Mouse (Mus musculus) brain, embryonic 14.5 days (tissue): ENCODE results near the gene Fer1l4. TPM values are rescaled to one million over a fixed set of nuclear protein-coding genes. Genes with fewer than 3 reads are reported as not detected.

Source experiments
- DNase-seq: peaks from one replicate; pipeline ENCODE4 v3.0.0-alpha.2; 2011; ENCODE audit warnings: low read depth
- CTCF ChIP-seq: fragments of 200-500 bp; IDR thresholded peaks from 2 replicates; pipeline ENCODE4 v1.5.1; 2012; ENCODE audit warnings: inconsistent platforms, mild to moderate bottlenecking, moderate library complexity, borderline replicate concordance; ENCODE audit not compliant: insufficient read depth, insufficient read length; ENCODE audit errors: extremely low read depth
- POLR2A ChIP-seq: fragments of 200-500 bp; IDR thresholded peaks from 2 replicates; pipeline ENCODE4 v1.6.1; 2012; ENCODE audit warnings: mild to moderate bottlenecking, inconsistent platforms, borderline replicate concordance; ENCODE audit not compliant: poor library complexity, insufficient read depth, insufficient read length, severe bottlenecking; ENCODE audit errors: extremely low read depth
- polyA plus RNA-seq: library from polyadenylated mRNA; depleted of rRNA; stranded (reverse); fragments of >200 nt; gene quantifications from 2 replicates; pipeline ENCODE4 v1.2.3, GENCODE M21; 2012

The Fer1l4 gene
- polyA plus RNA-seq, 1 experiment = 0.07 TPM

- TF ChIP-seq CTCF (no peak), POLR2A (no peak)
- DNase-seq = no peak
Observed at GRCm38 (mm10) chr2:156067916-156068315, 15.2 kb upstream of the Fer1l4 start.

- no peak for TF ChIP-seq POLR2A
- TF ChIP-seq CTCF = no peak
- no peak for DNase-seq
Observed at GRCm38 (mm10) chr2:156066126-156066525, 13.4 kb upstream of the Fer1l4 start.

DNA sequence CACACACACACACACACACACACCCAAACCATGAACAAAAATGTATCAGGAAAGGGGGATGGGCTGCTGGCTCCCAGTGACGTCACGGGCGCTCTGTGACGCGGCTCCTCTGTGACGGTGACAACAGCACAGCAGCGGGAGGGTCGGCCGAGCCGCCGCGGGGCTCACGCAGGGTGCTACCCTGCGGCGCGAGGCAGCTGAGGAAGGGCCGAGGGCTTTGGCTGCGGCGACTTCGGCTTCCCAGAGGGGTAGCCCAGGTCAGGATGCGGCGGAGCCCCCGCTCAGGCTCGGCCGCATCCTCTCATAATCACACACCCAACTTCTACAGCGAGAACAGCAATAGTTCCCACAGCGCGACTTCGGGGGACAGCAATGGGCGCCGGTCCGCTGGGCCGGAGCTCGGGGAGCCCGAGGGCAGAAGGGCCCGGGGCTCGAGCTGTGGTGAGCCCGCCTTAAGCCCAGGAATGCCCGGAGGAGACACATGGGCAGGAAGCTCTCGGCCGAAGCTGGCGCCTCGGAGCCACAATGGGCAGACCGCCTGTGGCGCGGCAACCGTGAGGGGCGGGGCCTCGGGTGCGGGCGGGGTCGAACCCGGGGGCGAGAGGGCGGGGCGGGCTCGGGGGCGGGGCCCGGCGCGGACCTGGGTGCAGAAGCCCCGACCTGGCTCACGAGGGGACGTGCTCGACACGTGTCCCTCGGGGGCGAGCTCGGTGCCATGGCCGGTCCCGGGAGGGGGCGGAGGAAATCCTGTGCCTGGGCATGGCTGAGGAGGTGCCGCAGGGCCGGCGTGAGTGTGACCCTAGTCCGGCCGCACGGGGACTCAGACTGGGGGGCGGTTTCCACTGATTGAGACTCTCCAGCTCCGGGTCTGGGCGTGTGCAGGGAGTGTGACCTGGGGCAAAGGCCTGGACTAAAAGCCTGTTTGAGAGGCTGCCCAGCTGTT is 12.6 kb upstream of the Fer1l4 start, which contains the start of gene Spag4:
TSS of gene Spag4 (plus strand) at position 77 of the 943 bp plus-strand sequence.
- TF ChIP-seq CTCF (no peak), POLR2A (peak; percentile 65)
- DNase-seq = peak; percentile 79

GRCm38 (mm10) chr2:156047929-156048328 is 4.8 kb downstream of the Fer1l4 start:
- no peak for DNase-seq
- TF ChIP-seq CTCF (no peak), POLR2A (no peak)

DNA sequence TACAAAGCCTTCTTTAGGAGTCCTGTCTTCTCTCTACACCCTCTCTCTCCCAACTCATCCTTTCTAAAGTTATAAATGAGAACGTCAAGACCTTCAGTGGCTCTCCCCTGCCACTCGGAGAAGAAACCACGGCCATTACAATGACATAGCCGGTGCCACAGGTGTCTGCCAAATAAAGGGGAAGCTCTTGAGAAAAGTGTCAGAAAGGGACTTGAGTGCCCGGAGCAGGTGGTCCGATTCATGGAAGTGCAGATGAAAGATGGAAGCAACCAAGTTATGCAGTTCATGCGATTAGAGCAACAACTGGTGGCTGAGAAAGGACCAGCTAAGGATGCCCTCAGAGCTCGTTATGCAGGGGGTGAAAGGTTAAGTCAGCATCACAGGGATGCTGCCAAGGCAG is 9.8 kb downstream of the Fer1l4 start:
- TF ChIP-seq POLR2A = no peak
- TF ChIP-seq CTCF = no peak
- no peak for DNase-seq

DNA sequence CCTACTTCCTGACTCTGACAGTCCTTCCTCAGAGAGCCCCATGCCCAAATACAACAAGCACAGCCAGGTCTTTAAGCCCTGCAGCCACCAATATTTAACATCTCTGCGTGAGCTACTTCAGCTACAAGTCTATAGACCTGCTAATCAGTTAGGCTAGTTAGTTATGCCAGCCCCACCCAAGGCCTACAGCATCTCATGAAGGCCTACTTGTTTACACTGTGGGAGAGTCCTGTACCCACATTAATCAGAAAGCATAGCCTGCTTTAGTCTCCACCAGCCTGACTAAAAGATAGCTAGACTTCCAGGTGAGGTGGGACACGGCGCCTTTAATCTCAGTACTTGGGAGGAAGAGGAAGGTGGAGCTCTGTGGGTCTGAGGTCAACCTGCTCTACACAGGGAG is 13.4 kb downstream of the Fer1l4 start:
- DNase-seq = no peak
- TF ChIP-seq CTCF (no peak), POLR2A (no peak)

DNA sequence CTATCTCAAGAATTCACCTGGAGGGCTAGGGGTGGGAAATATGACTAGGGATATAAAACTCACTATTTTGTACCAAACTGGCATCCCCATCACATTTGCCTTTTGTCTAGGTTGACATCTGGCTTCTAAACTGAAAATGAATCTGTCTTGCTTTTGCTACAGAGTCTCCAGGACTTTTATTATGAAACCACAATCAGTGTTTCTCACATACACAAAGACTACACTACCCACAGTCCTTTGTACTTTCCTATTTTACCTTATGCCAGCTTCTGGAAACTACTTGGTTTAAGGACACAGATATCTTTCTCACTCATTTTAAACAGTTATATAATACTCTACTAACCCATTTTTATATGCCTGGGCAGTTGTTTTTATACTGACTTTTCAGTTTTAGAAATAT is 27.3 kb downstream of the Fer1l4 start:
- no peak for TF ChIP-seq CTCF
- no peak for TF ChIP-seq POLR2A
- DNase-seq = peak; percentile 22

- TF ChIP-seq POLR2A (no peak), CTCF (no peak)
- no peak for DNase-seq
Observed at GRCm38 (mm10) chr2:156021765-156022164, 31.0 kb downstream of the Fer1l4 start.

- DNase-seq = no peak
- TF ChIP-seq CTCF = no peak
Observed at GRCm38 (mm10) chr2:156021219-156021618, 31.5 kb downstream of the Fer1l4 start.

GRCm38 (mm10) chr2:156018106-156018505 is 34.6 kb downstream of the Fer1l4 start:
- DNase-seq = no peak

DNA sequence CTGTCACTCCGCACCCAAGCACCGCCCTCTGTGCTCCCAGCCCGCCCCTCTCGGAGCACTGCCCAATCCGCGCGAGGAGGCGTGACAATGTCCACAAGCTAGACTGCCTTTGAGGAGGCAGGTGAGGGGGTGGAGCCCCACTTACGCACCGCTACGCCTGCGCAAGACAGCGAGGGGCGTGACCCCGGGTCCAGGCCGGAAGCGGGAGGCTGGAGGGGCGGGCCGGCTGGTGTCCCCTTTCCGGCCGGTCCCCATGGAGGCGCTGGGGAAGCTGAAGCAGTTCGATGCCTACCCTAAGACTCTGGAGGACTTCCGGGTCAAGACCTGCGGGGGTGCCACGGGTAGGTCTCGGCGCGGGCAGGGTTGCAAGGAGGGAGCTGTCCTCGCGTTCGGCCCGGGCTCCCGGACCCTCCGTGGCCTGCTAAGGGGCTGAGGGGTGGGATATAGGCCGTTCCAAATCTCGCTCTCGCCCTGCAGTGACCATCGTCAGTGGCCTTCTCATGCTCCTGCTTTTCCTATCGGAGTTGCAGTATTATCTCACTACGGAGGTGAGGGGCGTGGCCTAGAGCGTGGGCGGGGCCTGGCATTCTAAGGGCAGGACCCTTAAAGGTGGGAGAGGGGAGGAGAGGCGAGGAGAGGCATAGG is 44.7 kb downstream of the Fer1l4 start, which contains the start of the genes 6430550D23Rik and Ergic3:
TSS of gene 6430550D23Rik (minus strand) at position 90 of the 645 bp plus-strand sequence.
TSS of gene Ergic3 (plus strand) at position 158 of the 645 bp plus-strand sequence.
- peak; percentile 99 for DNase-seq
- TF ChIP-seq CTCF (no peak), POLR2A (peak; percentile 58; the same call in 1 of the 2 replicates)

More at GRCm38 (mm10) chr2:156018106-156018505, 34.6 kb downstream of the Fer1l4 start:
- no peak for TF ChIP-seq POLR2A
- no peak for TF ChIP-seq CTCF

GRCm38 (mm10) chr2:156005393-156005792 is 47.4 kb downstream of the Fer1l4 start:
- TF ChIP-seq CTCF (peak; percentile 44; the same call in 1 of the 2 replicates), POLR2A (no peak)

DNA sequence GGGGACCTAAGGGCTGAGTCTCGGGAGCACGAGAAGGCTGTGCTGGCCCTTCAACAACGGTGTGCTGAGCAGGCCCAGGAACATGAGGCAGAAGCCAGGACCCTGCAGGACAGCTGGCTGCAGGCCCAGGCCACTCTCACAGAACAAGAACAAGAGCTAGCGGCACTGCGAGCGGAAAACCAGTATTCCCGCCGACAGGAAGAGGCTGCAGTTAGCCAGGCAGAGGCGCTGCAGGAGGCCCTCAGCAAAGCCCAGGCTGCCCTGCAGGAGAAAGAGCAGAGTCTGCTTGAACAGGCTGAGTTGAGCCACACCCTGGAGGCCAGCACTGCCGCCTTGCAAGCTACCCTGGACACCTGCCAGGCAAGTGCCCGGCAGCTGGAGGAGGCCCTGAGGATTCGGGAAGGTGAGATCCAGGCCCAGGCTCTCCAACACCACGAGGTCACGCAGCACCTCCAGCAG is 60.9 kb downstream of the Fer1l4 start:
- DNase-seq = peak; percentile 68
- no peak for TF ChIP-seq POLR2A
- TF ChIP-seq CTCF = no peak

More at GRCm38 (mm10) chr2:156005393-156005792, 47.4 kb downstream of the Fer1l4 start:
- DNase-seq = peak; percentile 3
